Mouse (Mus musculus) ES-CJ7 (cell line): ENCODE measurements around the gene Thsd4.

Experiments used
- DNase-seq: peaks from one replicate; pipeline ENCODE4 v3.0.0; 2011; ENCODE audit warnings: low read depth, low spot score

Thsd4 gene

DNA sequence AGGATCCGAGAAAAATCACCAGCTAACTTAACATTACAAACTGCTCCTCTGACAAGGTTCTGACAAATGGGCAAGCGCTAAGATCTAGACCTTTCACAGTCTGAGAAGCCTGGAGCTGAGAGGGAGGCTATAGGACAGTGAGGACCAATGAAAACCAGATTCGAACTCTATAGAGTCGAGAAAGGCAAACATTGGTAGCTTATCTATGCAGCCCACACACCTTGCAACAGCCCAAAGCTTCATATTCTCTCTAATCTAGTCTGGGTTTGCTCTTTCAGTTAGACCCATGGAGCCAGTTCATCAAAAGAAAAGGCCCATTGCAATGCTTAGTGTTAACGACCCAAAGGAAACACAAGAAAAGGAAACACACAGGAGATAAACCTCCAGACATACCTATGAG is 252.0 kb downstream of the Thsd4 start:
- DNase-seq = no peak

DNA sequence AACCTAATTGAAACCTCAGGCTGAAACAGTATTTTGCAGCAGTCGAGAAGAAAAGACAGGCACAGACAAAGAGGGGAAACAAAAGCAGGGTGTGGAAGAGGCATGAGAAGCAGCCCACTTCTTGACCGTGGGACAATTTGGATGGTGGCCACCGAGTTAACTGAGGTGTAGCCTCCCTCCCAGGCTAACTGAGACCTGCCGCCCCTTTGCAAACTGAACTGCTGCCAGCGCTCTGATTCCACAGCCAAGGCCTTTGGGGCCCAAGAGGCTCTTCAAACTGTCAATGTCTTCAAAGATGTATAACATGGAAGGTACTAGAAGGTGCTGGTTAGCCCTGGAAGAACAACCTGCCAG is 254.6 kb downstream of the Thsd4 start:
- no peak for DNase-seq

DNA sequence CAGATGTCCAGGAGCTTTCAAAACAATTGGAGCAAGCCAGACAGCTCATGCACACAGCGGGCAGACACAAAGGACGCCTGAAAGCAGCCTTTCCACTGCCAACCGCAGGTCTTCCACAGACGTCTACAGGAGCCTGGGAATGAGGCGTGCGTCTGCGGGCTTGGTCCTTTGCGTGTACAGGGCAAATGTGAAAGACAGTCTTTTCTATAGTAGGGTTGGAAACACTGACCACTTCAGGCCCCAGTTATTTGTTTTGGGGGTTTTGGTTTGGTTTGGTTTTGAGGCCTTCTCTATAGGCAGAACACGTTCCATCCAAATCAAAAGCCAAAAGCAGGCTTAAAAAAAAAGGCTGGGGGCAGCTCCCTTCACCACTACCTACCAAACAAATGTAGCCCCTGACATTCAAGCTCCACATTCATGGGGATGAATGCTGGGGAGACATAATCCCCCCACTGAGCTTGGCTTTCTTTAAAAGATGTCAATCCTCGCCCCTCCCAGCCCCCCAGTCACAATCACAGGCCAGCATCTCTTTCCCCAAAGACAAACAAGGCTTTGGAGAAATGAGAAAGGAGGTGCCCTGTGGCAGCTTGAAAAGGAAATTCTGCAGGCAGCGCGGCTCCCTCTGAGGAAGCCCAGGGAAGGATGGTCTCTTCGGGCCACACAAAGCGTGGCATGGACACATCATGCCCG is 255.1 kb downstream of the Thsd4 start:
- DNase-seq = no peak

DNA sequence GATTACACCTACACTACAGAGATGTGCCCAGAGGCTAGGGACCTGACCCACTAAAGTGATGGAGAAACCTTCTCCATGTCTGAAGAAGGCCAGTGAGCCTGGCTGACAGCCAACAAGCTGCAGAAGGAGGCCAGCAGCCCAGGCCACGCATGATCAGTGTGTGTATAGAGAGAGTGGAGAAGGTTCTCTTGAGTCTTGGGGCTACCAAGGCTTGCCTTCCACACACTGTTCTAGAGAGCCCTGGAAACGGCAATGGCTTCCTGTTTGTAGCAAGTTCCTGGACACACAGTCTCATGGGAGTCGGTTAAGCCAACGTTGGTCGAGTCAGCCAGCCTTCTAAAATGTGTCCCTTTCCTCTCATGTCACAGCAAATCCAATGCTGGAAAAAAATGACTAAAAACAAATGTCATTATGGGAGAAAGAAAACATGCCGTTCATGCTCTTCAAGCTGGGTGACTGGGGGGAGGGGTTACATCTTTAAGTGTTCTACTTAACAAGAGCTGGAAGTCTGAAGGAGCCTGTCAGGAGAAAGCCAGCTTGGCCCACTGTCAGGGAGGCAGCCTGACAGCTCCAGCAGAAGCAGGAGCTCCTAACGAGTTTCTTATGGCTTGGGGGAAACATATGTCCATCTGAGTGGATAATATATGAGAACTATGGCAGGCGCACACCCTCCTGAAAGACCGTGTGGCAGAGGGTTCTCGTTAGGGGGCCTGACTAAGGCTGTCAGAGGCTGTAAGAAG is 257.1 kb downstream of the Thsd4 start:
- DNase-seq = no peak

DNA sequence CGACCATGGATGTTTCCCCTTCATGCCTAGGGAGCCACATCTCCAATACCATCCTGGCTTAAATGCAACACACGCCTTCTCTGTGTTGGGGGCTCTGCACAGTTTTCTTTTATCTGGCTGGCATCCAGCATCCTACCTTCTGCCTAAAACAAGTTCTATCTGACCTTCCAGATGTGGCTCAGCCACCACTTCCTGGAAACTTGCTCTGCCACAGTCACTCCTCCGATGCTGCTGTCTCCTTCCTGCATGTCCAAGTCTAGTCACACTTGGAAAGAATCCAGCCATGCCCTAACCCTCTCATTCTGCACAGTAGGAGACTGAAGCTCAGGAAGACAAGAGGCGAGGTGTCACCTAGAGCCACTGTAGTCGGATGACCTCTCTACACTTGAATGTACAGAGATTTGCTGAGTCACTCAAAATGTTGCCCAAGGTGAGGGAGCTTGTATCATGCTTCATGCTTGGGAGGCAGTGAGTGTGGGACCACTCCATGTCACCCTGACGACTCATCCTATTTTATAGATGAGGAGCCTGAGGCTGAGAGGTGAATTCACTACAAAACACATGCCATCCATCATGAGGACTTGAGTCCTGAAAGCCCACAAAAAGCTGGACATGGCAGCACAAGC is 259.2 kb downstream of the Thsd4 start:
- DNase-seq = peak; percentile 12

DNA sequence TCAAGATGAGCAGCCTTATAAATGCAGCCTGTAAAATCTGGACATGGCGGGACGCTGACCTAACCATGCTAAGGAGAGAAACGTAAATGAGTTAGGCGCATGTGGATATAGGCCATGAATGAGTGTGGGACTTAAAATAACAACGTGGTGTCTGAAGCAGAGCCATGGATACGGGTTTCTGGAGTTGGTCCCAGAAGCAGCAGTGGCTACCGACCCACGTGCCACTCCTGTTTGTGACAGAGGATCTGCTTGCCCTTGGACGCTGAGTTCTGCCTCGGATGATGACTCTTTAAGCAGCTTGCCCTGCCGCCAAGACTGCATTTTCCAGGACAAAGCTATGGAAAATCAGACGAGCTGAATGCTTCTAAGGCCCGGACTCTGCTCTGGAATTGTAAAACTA is 262.2 kb downstream of the Thsd4 start:
- DNase-seq = no peak

DNA sequence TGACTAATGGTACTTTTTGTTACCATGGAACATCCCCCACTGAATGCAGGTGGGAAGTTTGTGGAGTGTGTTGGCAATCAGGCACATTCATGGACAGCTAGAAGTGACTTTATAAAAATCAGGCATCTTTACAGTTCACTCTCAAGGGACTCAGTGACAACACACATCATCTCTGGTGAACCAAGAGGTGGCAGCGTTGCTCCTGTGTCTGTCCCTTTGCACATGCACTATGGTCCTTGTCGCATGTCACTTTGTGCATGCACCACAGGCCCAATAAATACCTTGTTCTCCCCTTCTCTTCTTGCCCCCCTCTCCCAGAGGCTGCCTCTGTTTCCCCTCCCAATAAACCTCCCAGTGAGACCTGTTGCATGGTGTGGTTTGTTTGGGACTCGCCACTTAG is 270.1 kb downstream of the Thsd4 start:
- DNase-seq = peak; percentile 14

DNA sequence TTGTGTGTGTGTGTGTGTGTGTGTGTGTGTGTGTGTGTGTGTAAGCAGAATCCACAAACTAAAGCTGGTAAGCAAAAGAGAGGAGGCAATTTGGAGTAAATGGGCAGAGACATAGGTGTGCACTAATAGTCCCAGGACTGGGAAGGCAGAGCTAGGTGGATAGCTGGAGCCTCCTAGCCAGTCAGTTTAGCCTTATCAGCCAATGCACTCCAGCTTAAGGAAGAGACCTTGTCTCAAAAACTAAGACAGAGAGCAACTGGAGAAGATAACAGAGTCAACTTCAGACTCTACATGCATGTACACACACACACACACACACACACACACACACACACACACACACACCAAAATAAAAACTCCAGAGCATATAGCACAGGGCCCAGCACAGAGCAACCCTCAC is 271.4 kb downstream of the Thsd4 start:
- no peak for DNase-seq

DNA sequence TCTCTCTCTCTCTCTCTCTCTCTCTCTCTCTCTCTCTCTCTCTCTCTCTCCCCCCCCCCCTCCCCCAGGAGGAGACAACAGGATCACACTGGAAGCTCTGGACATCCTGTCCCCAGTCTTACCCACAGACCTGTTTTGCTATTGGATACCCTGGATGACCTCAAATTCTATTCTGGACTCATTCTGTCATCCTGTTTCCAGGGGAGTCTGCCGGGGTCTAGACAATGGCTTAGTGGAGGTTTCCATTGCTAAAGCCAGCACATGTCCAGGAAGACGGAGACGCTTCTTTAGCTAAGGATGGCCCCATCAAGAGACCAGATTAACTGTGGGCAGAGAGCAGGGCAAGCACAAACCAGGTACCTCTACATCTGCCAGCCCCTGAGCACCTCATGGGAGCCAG is 273.8 kb downstream of the Thsd4 start:
- DNase-seq = no peak

DNA sequence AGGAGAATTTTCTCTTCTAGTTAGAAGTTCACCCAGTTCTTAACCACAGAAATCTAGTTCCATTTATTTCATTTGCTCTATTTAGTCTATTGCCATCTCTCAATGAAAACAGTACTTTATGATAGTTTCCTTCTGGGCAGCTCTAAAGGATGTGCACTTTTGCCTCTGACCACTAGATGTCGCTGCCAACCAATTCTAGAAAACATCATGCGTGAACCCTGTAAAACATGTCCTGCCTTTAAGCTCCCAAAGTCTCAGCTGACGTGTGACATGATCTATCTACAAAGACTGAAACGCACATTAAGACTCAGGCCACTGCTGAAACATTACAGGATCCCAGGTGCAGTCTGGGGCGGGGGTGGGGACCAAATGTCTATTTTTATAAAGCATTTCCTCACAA is 276.9 kb downstream of the Thsd4 start:
- peak; percentile 51 for DNase-seq

DNA sequence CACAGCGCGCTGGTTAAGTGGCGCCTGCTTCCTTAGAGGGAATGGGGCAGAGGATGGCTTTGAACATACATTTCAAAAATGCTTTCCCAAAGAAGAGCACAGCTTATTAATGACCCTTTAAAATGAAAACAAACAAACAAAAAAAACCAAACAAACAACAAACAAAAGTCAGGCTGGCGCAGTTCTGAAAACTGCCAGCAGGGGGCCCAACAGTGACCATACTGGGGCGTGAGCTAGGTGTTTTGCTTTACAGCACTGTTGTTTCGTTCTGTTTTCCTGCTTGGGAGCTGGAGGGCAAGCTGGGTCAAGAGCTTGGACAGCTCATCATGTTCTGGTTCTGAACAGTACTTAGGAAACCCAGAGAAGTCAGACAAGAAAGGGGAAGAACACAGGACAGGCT is 278.3 kb downstream of the Thsd4 start:
- peak; percentile 11 for DNase-seq

DNA sequence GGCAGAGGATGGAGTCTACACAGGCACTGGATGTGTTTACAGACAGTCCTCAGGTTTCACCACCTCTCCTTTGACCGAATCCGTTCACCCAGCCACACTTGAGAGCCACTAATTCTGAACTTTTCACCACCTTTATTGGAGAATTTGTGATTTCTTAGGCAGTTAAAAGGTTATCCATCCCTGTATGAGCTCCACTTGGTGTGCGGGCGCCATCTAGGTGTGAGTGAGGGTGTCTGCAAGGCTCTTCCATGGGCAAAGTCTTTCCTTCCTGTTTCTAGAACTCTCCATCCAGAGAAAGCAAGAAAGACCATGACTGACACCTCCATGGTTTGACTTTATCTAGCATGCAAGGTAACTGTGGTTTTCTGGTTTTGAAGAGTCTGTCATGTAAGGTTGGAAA is 284.2 kb downstream of the Thsd4 start:
- DNase-seq = peak; percentile 32

DNA sequence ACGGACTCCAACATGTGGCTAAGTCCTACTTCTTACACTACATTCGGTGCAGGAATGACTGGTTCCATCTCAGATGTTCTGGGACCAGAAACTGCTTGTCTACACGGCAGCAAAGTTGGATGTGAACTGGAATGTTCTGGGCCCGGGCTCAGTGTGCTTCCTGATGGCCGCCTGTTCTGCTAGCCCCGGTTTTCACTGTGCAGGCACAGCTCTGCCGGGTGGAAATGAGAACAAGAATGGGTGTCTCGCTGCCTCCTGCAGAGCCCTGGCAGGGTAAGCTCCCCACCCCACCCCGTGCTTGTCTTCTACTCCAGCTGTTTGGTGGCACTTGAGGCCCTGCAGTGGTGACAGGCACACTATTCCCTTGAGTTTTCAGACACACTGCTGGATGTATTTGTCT is 285.7 kb downstream of the Thsd4 start:
- DNase-seq = no peak

DNA sequence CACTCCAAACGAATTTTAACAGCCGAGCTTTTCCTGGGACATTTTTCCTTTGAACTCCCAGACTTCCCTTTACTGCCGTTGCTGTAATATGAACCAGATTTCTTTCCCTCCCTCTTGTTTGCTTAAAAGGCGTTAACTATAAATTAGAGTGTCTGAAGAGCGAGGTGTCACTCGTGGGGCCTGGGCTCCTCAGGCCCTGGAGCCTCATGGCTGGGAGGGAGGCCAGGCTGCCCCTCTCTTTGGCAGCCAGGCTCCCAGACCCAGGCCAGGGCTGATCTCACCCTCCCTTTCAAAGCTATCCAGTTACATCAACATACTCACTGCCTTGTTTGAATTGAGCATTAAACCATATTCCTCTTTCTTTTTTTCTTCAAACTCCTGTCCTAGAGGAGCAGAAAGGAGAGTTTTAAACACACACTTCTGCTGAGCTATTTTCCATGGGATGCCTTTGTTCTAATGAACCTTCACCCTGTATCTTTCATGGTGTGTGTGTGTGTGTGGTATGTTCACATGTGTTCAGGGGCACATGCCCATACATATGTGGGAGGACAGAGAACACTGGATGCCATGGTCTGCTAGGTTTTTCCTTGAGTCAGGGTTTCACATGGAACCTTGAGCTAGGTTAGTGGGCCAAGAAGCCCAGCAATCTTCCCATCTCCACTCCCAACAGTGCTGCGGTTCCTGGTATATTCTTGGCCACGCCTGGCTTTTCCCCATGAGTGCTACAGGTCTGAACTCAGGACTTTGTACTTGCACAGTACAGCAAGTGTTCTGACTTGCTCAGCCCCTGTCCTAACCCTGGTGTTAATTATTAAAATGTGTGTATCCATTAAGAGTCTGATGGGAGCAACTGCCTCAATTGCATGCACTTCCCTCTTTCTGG is 287.4 kb downstream of the Thsd4 start:
- DNase-seq = no peak

DNA sequence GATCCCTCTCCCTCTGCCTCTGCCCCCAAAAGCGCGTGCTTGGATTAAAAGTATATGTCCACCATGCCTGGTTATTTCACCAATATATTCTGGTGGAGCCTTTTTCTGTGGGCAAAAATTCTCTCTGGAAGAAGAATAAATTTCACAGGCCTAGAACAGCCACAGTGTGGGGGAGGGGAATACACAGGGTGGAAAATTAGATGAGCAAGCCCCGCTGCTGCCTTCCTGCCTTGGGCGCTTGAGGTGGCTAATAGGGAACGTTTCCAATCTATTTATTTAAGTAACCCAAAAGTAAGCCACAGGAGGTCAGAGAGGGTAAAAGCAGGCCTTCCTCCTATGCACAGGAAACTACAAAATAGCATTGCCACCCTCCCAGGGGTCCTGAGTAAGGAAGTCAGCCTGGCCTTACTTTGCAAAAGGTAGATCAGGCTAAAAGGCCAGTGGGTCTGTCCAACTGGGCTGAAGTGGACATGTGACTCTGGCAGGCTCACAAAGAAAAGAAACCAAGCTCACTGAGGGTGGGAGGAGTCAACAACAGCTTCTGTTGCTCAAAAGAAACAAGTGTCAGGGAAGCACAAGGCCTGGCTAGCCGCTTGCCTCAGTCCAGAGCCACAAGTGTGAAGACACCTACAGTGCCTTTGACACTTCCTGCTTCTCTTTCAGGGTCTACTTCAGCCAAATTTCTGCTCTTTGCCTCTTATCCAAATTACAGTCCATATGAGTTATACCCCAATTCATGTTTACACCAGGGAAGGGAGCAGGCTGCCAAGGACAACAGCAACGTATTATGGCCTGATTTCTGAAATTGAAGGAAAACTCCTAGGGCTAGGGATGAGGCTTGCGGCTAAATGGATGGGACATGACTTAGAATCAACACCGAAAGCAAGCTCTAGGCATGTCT is 289.6 kb downstream of the Thsd4 start:
- no peak for DNase-seq

DNA sequence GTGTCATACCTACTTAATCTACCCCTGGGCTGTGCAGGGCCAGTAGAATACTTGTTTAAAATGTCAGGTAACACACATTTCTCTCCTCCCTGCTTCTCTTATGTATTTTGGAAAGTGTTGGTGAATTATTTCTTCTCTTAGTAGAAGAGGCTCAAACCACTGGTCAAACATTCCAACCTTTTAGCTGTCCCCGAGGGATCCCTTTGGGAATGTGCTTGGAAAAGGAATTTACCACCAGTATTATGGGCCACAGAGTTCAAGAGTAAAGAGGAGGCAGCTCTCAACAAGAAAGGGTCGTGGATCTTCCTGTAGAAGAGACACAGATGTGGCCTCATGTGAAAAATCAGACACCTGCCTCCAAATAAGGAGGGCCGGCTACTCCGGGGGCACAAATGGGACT is 292.4 kb downstream of the Thsd4 start:
- no peak for DNase-seq

DNA sequence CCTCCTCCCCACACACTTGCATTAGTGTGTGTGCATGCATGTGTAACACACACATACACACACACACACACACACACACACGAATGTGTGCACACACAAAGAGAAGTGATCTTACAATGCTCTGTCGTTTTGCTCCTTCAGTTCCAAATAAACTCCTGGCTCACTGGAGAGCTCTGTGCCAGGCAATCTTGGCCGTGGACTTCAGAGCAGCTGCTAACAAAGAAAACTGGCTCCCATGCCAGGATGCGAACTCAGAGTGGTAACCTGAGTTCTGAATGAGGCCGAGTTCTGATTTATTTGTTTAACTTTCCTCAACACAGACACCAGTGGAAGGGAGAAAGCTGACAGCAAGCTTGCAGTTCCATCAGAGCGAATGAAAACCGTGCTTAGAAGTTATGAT is 294.1 kb downstream of the Thsd4 start:
- no peak for DNase-seq

DNA sequence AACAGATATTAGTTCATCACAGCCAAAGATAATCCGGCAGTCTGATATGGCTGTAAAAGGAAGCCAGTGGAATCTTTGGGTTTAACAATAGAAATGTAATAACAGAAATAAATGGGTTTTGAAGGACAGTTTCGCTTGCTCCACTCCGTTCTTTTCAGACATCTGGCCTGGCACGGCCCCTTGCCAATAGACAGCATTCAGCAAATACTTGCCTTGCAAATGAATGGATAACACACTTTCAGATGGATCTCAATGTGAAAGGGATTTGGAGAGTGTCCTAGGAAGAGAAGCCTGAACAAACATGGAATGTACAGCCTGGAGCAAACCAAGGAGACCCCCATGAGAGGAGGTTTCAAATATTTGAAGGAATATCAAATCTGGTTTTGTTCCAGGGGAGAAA is 295.2 kb downstream of the Thsd4 start:
- DNase-seq = no peak

DNA sequence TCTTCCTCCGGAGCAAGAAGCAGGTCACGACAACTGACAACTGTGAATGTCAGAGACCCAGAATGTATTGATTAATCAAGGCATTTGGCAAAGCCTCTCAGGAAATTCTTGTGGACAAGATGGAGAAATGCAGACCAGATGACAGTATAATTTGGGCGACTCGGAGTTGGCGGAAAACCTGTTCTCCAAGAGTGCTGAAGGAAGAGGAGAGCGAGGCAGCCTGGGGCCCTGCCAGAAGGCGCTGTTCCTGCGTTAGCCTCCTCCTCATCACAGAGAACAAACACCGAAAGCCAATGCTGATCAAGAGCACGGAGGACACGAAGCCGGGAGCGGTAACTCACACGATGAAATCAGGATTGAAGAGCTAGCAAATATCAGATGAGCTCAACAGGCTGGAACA is 295.7 kb downstream of the Thsd4 start:
- no peak for DNase-seq

DNA sequence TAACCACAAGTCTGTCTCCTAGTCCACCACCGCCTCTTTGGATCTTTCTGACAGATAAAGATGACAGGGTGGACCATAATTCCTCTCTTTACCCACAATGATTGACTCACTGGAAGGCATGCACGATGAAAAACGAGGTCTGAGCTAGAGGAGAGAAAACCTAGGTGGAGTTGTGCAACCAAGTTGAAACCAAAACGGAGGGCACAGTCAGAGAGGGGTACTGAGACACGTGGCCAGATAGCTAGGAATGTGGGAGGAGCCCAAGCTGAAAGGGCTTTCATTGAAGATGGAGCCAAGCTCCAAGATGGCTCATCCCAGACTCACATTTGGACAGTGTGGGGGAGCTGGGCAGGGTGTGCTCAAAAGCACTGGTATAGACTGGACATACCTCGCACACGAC is 296.4 kb downstream of the Thsd4 start:
- DNase-seq = no peak

DNA sequence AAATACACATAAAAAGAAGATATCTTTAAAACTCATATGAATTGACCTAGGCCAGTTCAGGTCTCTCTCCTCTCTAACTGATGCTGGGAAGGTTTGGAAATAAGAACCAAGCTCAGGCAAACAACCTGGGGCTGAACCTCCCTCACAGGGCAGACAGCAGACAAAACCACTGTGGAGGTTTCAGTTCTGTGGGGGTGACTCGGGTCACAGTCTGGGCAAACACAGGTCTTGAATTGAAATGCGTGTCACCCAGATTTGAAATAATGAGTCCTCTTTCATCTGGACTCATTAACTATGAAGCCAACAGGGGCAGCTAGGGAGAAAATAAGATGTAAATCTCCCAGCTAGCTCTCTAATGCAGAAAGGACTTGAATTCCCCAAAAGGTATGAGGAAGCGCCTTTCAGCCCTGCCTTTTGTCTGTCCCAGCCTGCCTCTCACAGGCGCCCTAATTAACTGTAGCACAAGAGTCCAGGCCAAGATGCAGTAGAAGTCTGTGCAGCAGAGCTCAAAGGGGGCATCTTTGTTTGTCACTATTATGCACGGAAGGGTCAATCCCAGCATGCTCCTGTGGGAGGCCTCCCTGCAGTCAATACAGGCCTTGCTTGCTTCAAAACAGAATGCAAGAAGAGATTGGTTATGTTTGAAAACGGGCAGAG is 297.7 kb downstream of the Thsd4 start:
- DNase-seq = no peak
